Mouse (Mus musculus) heart, postnatal 10 days (tissue): ENCODE measurements around the gene Pdcd7. TPM values are rescaled to one million over a fixed set of nuclear protein-coding genes. Genes with fewer than 3 reads are reported as not detected.
A peak's percentile ranks its signal among the peaks of the same experiment; 100 is the strongest.

Experiments
- DNase-seq, 2 experiments: peaks; one replicate each; pipeline ENCODE4 v3.0.0; 2021
- intact Hi-C: fragments of 180-260 bp; cut with DNase I; formaldehyde crosslinking; loops from one replicate; pipeline ENCODE4 v1.15.1; 2025
- total RNA-seq, 2 experiments: library from RNA; stranded (reverse); gene quantifications; 2 replicates each; pipeline ENCODE4 v1.2.3; 2021

Gene Pdcd7
- total RNA-seq, 2 experiments from 2014 or later = 11.1 to 14.7 TPM

DNA sequence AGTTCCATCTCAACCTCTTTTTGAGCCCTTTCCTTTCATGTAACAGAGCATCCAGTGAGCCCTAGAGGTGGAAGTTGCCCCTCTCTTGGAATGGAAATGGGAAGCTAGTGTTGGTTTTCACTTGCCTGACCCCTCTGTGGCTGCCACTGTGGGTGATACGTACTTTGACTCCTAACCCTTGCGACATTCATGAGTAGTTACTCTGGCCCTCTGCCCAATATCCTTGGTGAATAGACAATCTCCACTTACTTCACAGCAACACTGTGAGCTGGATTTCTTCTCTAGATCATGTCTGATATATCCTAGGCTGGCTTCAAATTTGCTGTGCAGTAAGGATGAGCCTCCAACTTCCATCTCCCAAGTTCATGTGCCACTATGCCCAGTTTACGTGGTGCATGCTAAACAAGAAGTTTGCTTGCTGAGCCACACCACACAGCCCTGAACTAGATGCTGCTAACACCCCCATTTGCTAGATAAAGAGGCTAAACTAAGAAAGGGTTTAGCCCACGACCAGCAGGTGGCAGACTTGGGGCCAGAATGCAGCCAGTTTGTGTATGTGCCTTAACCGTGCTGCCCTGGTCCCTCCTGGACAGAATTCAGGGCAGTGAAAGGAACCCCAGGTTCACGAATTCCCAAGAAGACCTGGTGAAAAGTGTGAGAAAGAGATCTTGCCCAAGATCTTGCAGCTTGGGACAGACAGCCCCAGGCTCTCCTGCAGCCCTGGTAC lies 46.9 kb downstream of the Pdcd7 start:
- intact Hi-C loops = loop anchor here (1.0 to 5.0 kb wide), 2 partner anchors 40 to 194 kb away; partner anchors contain the start of gene Pif1
- peak; percentile 80 to 87 for DNase-seq

DNA sequence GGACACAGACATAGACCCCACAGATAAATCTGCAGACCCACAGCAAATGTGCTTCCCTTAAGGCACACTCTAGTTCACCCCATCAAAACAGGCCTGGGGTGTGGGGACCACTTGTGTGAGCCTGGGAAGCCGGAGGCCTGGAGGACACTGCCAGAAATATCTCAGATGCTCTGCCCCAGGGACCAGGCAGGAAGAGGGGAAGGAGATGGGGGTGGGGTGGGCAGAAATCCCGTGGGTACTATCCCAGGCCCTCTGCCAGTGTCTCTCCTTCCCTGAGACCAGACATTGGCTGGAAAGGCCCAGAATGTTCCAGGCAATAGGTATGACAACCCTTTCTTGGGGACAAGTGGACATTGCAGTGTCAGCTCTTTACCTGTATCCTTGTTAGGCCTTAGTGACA lies 47.7 kb downstream of the Pdcd7 start:
- DNase-seq = no peak
- intact Hi-C loops = loop anchor here (1.0 to 5.0 kb wide), 2 partner anchors 39 to 194 kb away; partner anchors contain the start of gene Pif1

DNA sequence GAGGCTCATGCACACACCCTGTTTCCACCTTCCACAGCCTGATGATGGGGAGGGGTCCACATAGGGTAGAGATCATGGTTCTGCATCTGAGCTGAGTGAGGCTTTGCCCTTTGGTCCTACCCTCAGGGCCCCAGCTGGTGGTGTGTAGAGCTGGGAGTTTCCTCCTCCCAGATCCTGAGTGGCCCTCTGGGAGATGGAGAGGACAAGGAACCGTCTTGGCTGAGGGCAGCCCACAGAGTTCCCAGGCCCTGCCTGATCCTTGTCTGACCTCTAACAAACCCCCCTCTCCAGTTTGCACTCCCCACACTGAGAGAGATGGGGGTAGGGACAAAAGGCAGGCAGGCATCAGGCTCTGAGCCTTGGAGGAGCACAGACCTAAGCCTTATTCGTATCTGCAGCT lies 48.5 kb downstream of the Pdcd7 start:
- no peak for DNase-seq
- intact Hi-C loops = loop anchor here (5.0 kb wide), 1 partner anchor 193 kb away; the partner anchor contains the start of gene Pif1

DNA sequence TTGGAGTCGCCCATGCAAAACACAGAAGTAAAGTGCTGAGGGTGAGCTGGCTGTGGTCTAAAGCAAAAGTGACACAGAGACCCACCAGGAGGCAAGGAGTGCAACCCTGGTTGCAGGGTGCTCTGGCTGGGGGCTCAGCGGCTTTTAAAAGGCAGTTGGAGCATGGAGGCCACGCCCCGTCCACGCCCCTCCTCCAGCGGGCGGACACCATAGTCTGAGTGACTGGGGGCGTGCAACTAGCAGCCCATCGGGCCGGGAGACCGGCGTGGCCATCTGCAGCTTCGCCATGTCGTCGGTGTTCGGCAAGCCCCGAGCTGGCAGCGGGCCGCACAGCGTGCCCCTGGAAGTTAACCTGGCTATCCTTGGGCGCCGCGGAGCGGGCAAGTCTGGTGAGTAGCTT lies 52.4 kb downstream of the Pdcd7 start, which contains the start of gene Rasl12:
Rasl12 (plus strand) TSS at position 228 of the 400 bp plus-strand sequence.
- intact Hi-C loops = no loop called here
- DNase-seq = peak; percentile 81 to 83

DNA sequence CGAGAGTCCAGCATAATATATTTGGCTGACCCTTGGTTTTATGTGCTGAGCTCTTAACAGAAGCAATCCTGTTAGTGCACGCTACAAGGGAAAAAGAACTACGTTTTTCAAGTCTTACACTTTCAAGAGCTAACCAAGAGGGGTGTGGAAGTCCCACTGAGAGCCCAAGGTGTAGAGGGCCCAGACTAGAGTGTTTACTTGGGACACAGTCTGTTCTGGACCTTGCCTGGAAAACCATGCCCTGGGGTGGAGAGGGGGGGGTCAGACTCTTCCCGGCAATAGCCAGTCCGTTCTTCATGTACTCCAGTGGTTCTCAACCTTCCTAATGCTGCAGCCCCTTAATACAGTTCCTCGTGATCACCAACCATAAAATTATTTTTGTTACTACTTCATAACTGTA lies 54.0 kb downstream of the Pdcd7 start:
- no peak for DNase-seq
- intact Hi-C loops = no loop called here

DNA sequence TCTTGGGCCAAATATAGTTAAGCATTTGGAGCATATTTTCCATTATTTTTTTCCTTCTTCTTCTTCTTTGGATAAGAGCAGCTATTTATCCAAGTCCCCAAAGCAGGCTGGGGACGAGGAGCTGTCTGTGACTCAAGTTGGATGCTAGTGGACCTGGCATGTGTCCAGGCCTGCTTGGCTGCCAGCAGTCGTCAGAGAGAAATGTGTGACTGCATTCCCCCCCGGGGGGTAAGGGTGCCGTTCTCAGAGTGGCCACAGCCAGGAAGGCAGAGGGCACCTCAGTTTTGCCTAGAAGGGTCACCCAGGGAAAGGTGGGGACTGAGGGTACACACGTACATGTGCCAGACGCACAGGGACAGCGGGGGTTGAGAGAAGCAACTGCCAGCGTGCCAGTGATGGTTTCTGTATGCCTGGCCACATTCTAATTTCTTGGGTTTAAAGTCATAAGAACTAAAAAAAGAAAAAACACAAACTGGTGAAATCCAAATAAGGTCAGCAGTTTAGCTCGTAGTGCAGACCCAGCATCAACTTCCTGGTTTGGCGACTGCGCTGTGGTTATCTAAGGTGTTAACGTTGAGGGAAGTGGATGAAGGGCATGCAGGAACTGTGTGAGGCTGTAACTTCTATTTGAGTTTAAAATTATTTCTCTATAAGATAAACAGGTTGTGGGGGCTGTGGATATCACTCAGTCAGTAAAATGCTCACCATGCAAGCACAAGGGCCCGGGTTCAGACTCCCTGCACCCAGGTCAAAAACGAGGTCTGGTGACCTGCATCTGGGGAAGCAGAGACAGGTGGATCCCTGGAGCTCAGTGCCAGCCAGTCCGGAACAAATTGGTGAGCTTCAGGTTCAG lies 58.7 kb downstream of the Pdcd7 start:
- intact Hi-C loops = no loop called here
- peak; percentile 90 to 92 for DNase-seq

DNA sequence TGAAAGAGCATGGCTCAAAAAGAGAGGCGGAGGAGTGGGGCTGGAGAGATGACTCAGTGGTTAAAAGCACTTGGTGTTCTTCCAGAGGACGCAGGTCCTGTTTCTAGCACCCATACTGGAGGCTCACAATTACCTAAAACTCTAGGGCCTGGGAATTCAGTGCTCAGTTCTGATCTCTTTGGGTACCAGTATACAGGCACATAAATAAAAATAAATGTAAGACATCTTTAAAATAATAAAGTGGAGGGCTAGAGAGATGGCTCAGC lies 59.2 kb downstream of the Pdcd7 start:
- DNase-seq = no peak
- intact Hi-C loops = no loop called here

DNA sequence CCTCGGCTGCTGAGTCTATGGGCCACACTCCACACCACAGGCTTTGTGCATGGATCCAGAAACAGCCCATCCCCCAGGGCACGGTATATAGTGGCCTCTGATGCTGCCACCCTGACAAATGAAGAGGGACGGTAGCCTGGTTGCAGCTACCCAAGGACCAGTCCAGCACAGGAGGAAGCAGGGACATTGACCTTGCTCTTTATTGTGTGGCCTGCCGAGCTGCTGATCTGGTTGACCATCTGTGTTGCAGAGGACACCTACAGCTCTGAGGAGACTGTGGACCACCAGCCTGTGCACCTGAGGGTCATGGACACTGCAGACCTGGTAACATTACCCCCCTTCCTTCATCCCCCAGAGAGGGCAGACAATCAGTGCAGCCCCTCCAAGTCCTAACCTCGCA lies 61.4 kb downstream of the Pdcd7 start:
- intact Hi-C loops = no loop called here
- no peak for DNase-seq

DNA sequence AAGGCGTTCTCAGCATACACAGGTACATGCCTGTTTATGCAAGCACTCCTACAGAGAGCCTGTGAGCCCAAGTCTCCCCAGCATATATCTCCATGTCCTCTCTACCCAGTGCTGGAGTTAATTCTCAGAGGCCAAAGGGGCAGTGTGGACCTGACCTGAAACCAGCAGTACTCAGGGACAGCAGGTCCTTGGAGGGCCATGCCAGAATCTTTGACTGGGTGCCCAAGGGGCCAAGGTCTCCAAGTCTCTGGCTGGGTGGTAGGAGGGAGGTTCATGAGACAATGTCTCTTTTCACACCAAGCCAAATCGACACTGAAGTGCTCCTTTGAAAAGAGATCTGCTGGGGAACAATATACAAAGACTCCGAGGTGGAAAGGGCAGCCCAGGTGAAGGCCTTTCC lies 62.0 kb downstream of the Pdcd7 start:
- no peak for DNase-seq
- intact Hi-C loops = no loop called here

DNA sequence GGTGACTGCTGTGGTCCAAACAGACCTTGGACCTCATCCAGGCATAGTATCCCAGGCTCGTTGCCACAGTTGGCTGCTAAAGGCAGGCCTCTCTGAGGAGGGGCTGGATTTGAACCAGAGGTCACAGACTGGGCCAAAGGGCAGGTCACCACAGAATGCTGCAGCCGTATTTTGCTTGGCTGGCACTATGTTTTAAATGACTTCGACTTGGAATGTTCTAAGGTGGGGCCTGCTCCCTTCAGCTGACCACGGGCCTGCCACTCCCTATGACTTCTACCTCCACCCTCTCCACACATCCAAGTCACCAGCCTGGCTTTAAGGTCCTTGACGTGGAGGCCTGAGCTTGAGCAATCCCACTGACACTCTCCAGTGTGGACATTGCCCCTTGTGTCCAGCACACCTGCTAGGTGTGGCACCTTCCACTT lies 63.0 kb downstream of the Pdcd7 start:
- DNase-seq = peak; percentile 52 to 59
- intact Hi-C loops = no loop called here

Other genes starting within 250 kb of the Pdcd7 start
- gene Igdcc4, start 244.6 kb upstream of the Pdcd7 start, total RNA-seq = 10 to 100 TPM; 14.4 to 15.6 TPM
- gene Igdcc3, start 204.9 kb upstream of the Pdcd7 start, total RNA-seq = under 1 TPM; 0.22 to 0.40 TPM
- 1 to 10 TPM; 5.1 to 5.9 TPM for gene Parp16, start 150.8 kb upstream of the Pdcd7 start, total RNA-seq
- gene Cilp, start 80.9 kb upstream of the Pdcd7 start, total RNA-seq = 1 to 10 TPM; 5.4 to 6.6 TPM
- 10 to 100 TPM; 76.3 to 83.4 TPM for gene Clpx, start 51.8 kb upstream of the Pdcd7 start, total RNA-seq
- gene Ubap1l, start 14.9 kb downstream of the Pdcd7 start, total RNA-seq = 1 to 10 TPM in 1 of 2 experiments, not detected in 1; 1.0 TPM
- 1 to 10 TPM; 1.1 to 2.1 TPM for gene Kbtbd13, start 45.5 kb downstream of the Pdcd7 start, total RNA-seq
- 10 to 100 TPM; 13.3 to 16.2 TPM for gene Rasl12, start 52.4 kb downstream of the Pdcd7 start, total RNA-seq
- not detected for gene Slc51b, start 76.9 kb downstream of the Pdcd7 start, total RNA-seq
- gene Mtfmt, start 89.7 kb downstream of the Pdcd7 start, total RNA-seq = 1 to 10 TPM; 6.6 to 6.9 TPM
- gene Spg21, start 114.8 kb downstream of the Pdcd7 start, total RNA-seq = 10 to 100 TPM; 23.6 to 25.4 TPM
- gene Ankdd1a, start 174.1 kb downstream of the Pdcd7 start, total RNA-seq = under 1 TPM in 1 of 2 experiments, not detected in 1; 0.22 TPM
- 10 to 100 TPM; 18.3 to 21.2 TPM for gene Plekho2, start 233.9 kb downstream of the Pdcd7 start, total RNA-seq
- gene Pif1, start 241.1 kb downstream of the Pdcd7 start, total RNA-seq = 1 to 10 TPM; 1.9 to 2.4 TPM